Mouse (Mus musculus): ENCODE data around the gene Traf3.

Traf3 gene

DNA sequence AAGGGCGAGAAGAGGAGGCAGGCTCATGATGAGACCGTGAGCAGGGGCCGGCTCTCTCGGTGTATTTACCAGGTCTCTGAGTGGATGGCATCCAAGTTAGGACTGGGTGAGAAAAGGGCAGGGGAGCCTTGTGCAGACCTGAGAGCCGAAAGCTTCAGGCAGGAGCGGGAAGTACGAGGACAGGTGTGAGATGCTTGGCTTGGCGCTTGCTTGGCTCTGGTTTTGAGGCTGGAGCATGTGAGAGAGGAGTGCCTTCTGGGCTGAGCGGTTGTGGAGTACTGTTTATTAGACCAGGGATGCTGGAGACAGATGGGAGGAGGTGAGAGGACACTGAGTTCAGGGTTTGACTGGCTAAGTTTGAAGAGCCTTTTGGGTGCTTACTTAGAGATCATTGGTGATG, 27.2 kb downstream of the Traf3 start:
- no peak for DNase-seq (ENCODE audit: extremely low read depth, insufficient read length, low spot score)

GRCm38 (mm10) chr12:111196548-111196947, 30.4 kb downstream of the Traf3 start:
- no peak for DNase-seq (ENCODE audit: extremely low read depth, insufficient read length, low spot score)

GRCm38 (mm10) chr12:111203076-111203475, 36.9 kb downstream of the Traf3 start:
- DNase-seq (ENCODE audit: extremely low read depth, insufficient read length, low spot score) = no peak

GRCm38 (mm10) chr12:111203945-111204344, 37.8 kb downstream of the Traf3 start:
- DNase-seq (ENCODE audit: extremely low read depth, insufficient read length, low spot score) = no peak

- DNase-seq (ENCODE audit: extremely low read depth, insufficient read length, low spot score) = no peak
Measured at GRCm38 (mm10) chr12:111207641-111208040, 41.5 kb downstream of the Traf3 start.

- no peak for DNase-seq (ENCODE audit: extremely low read depth, insufficient read length, low spot score)
Measured at GRCm38 (mm10) chr12:111211729-111212128, 45.6 kb downstream of the Traf3 start.

DNA sequence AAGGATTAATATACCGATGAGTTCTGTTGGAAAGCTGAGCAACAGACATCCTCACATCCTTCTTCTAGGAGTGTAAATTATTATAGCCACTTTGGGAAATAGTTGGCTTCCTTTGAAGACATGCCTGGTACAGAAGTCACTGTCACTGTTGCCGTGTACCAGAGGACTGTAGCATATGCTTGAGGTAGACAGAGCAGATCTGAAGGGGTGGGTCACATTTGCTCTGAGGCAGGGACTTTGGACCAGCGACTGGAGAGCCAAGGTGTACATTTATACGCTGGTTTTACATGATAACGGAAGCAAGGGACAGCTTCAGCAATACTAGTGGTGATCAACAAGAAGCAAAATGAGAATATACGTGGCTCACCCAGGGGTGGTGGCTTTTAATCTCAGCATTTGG, 52.7 kb downstream of the Traf3 start:
- DNase-seq (ENCODE audit: extremely low read depth, insufficient read length, low spot score) = no peak

DNA sequence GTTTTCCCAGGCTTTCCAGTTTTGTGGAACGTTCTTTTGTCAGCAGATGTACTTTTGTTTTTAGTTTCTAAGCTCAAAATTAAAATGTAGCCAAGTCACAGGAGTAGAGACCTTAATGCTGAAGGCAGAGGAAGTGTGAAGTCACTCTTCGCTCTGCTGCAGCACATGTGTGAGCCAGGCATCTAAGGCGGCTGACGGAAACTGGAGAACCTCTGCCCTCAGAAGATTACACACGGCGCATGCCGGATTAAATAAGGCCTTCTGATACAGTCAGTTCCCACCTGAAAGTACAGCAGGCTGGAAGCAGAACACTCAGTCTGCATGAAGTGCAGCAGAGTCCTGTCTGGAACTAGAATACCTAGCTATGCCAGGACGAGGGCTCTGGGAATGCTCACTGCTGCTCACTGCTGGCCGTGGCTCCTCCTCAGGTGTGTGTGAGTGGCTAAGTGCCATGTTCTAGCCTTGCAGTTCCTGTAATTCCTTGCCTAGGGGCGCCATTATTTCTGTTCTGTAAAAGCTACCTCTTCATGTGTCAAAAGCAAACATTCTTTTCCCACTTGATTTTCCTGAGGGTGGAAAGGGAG, 59.1 kb downstream of the Traf3 start:
- DNase-seq (ENCODE audit: extremely low read depth, insufficient read length, low spot score) = no peak

GRCm38 (mm10) chr12:111227410-111227809, 61.2 kb downstream of the Traf3 start:
- DNase-seq (ENCODE audit: extremely low read depth, insufficient read length, low spot score) = no peak

DNA sequence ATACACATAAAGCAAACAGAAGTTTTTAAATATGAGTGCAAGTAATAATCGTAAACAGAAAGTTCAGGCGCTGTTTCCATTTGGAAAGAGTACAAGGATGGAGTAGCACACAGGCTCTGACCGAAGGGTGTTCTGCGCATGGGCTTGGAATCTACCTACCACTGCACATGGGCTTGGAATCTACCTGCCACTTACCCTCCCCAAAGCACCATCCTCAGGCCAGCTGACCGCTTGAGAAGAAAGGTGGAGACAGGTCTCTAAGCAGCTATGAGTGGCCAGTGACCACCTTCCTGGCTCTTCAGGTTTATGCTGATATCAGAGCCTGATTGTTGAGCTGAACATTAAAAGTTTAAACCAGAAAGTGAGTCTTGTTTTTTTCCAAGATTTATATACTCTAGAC, 62.3 kb downstream of the Traf3 start:
- no peak for DNase-seq (ENCODE audit: extremely low read depth, insufficient read length, low spot score)

DNA sequence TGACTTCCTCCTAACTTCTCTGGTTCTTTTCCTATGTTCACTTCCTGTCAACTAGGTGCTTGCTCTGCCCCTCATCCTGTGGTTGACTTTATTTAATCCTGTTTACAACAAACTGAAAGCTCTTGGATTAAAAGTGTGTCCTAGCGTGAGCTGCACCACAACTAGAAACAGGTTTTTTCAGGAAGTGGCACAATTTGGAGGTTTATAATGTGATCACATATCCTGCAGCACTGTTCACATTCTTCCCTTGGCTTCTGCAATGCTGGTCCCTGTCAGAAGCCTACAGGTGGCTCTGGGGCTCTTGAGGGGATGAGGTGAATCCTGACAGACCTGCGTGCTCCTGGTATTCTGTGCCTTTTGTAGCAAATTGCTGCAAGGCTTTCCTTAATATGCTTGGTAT, 64.6 kb downstream of the Traf3 start:
- DNase-seq (ENCODE audit: extremely low read depth, insufficient read length, low spot score) = no peak

DNA sequence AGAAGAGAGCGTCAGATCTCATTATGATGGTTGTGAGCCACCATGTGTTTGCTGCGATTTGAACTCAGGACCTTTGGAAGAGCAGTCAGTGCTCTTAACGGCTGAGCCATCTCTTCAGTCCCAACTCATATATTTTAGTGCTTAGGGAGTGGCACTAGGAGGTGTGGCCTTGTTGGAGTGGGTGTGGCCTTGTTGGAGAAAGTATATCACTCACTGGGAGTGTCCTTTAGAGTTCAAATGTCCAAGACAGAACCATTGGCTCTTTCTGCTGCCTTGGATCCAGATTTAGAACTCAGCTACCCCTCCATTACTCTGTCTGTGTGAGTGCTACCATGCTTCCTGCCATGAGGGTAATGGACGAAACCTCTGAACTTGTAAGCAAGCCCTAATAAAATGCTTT, 67.6 kb downstream of the Traf3 start:
- DNase-seq (ENCODE audit: extremely low read depth, insufficient read length, low spot score) = no peak

GRCm38 (mm10) chr12:111234383-111234782, 68.2 kb downstream of the Traf3 start:
- no peak for DNase-seq (ENCODE audit: extremely low read depth, insufficient read length, low spot score)

DNA sequence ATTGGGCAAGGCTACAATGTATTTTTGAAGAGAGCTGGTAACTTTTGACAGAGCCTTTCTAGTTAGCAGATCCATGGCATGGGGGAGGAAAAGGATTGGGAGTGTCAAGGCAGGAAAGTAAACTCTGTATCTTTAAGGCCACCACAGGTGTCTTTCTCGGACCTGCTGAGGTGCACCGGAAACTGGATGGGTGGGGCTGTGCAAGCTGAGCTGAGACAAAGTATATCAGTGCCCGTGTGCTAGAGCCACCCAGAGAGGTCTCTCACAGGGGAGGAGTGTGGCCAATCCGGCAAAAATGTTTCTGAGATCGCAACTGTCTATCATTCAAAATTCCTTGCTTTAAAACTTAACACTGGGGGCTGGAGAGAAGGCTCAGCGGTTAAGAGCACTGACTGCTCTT, 69.5 kb downstream of the Traf3 start:
- no peak for DNase-seq (ENCODE audit: extremely low read depth, insufficient read length, low spot score)

DNA sequence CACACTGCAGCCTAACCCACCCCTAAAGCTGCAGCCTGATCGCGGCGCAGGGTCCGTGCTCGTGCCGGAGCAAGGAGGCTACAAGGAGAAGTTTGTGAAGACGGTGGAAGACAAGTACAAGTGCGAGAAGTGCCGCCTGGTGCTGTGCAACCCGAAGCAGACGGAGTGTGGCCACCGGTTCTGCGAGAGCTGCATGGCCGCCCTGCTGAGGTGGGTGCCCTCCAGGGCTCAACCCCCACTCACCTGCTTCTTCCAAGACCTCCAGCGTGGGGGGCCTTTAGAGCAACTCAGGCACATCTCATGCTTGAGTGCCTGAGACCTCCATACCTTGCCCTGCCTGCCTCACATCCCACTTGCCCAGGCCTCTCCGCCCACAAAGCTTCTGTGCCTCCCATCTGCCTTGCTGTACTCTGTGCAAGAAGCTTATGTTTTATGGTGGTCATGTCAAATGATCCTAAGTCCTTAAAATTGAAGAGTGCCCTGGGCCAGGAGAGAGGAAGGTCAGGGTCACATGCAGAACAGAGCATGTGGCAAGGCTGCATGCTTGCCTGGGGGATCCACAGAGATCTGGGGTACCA, 71.5 kb downstream of the Traf3 start:
- DNase-seq (ENCODE audit: extremely low read depth, insufficient read length, low spot score) = no peak

DNA sequence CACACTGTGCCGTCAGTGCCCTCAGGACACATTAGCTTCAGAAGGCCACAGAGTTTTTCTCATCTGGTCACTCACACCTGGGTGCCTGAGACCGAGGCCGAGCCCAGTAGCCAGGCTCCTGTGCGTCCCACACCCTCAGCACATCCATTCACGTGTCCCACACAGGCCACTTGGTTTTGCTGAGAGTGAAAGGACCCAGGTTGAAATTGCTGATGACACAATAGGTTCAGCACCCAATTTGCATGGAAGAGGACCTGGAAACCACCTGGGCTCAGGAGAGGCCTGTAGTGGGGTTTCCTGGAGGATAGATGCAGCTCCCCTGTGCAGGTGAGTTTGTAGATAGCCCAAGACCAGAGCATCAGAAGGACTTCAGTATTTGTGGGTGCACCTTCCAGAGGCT, 72.2 kb downstream of the Traf3 start:
- DNase-seq (ENCODE audit: extremely low read depth, insufficient read length, low spot score) = no peak

DNA sequence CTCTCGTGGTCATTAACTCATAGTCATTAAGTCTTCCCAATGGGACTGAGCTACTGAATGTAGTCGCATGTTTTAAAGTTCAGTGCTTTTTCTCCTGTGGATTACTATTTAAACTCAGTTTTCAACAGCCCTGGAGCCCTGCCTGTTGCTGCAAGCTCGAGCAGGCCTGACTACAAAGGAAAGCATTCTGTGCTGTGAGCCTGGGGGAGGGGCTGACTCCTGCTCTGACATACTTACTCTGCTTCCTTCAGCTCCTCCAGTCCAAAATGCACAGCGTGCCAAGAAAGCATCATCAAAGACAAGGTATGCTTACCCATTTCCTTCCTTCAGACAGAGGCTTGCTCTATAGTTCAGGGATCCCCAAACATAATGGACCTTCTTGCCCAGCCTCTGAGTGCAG, 72.6 kb downstream of the Traf3 start:
- no peak for DNase-seq (ENCODE audit: extremely low read depth, insufficient read length, low spot score)

DNA sequence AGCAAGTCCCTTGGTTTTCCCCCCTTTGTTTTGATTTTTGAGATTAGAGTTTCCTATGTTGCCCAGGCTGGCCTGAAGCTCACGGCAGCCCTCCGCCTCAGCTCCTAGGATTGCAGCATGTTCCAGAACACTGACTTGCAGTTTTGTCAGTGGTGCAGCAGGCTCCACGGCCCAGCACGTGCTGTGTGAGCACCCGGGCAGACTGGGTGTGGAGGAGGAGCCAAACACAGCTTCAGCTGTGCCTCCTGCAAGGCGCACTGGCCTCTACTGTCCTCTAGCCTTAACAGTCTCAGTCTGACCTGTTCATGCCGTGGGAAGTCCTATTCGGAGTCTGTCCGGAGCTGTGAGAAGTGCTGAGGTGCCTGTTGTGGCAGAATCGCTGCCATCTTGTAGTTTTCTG, 73.8 kb downstream of the Traf3 start:
- DNase-seq (ENCODE audit: extremely low read depth, insufficient read length, low spot score) = no peak

GRCm38 (mm10) chr12:111241916-111242315, 75.7 kb downstream of the Traf3 start:
- DNase-seq (ENCODE audit: extremely low read depth, insufficient read length, low spot score) = no peak

GRCm38 (mm10) chr12:111242346-111242745, 76.2 kb downstream of the Traf3 start:
- no peak for DNase-seq (ENCODE audit: extremely low read depth, insufficient read length, low spot score)

GRCm38 (mm10) chr12:111243733-111244132, 77.6 kb downstream of the Traf3 start:
- no peak for DNase-seq (ENCODE audit: extremely low read depth, insufficient read length, low spot score)

GRCm38 (mm10) chr12:111245070-111245469, 78.9 kb downstream of the Traf3 start:
- no peak for DNase-seq (ENCODE audit: extremely low read depth, insufficient read length, low spot score)
